Mouse (Mus musculus) midbrain, embryonic 16.5 days (tissue): ENCODE results near the gene Guca1b. TPM values are rescaled to one million over a fixed set of nuclear protein-coding genes. Genes with fewer than 3 reads are reported as not detected.

Source experiments
- ATAC-seq: fragments of 200-750 bp; cut with Nextera tagmentation; 2 replicates; pipeline ENCODE4 v1.8.0; 2017; ENCODE audit warnings: moderate TSS enrichment
- H3K27ac ChIP-seq: fragments of 300-500 bp; sonication (generic); 2 replicates; pipeline ENCODE4 v1.5.1; 2014; ENCODE audit warnings: mild to moderate bottlenecking, low read length, mixed read lengths
- H3K27me3 ChIP-seq: fragments of 300-500 bp; sonication (generic); 2 replicates; pipeline ENCODE4 v1.6.1; 2014; ENCODE audit warnings: low read depth, low read length, mixed read lengths; ENCODE audit not compliant: control insufficient read depth, insufficient read depth
- H3K36me3 ChIP-seq: fragments of 300-500 bp; sonication (generic); 2 replicates; pipeline ENCODE4 v1.6.1; 2014; ENCODE audit warnings: mild to moderate bottlenecking, low read length, moderate library complexity, mixed read lengths; ENCODE audit not compliant: control insufficient read depth, insufficient read depth
- H3K4me1 ChIP-seq: fragments of 300-500 bp; sonication (generic); 2 replicates; pipeline ENCODE4 v1.6.1; 2014; ENCODE audit warnings: mild to moderate bottlenecking, low read length, mixed read lengths; ENCODE audit not compliant: control insufficient read depth, insufficient read depth
- H3K4me2 ChIP-seq: fragments of 300-500 bp; sonication (generic); 2 replicates; pipeline ENCODE4 v1.6.1; 2014; ENCODE audit warnings: mild to moderate bottlenecking, low read length, mixed read lengths
- H3K4me3 ChIP-seq: fragments of 300-500 bp; sonication (generic); 2 replicates; pipeline ENCODE4 v1.5.1; 2014; ENCODE audit warnings: low read depth, mild to moderate bottlenecking, low read length, moderate library complexity, mixed read lengths
- H3K9ac ChIP-seq: fragments of 300-500 bp; sonication (generic); 2 replicates; pipeline ENCODE4 v1.6.1; 2014; ENCODE audit warnings: low read depth, low read length, mixed read lengths
- H3K9me3 ChIP-seq: fragments of 300-500 bp; sonication (generic); replicated peaks from 2 replicates; pipeline ENCODE4 v1.6.1; 2014; ENCODE audit warnings: mild to moderate bottlenecking, low read length, mixed read lengths; ENCODE audit not compliant: control insufficient read depth, poor library complexity, severe bottlenecking
- WGBS: fragments of 180-500 bp; shearing (Covaris S2); extraction: QIAGEN DNeasy Blood & Tissue Kit; methylation state at CpG from one replicate; pipeline ENCODE4 v1.1.7; 2014; 5-methylcytosine and 5-hydroxymethylcytosine counted together
- polyA plus RNA-seq: library from polyadenylated mRNA; unstranded; fragments of >200 nt; fragmentation: Nextera tagmentation; extraction: Ambion mirVana; gene quantifications from 2 replicates; pipeline ENCODE4 v1.2.1, GENCODE M21; 2015

Guca1b gene
- polyA plus RNA-seq, 1 experiment from 2014 or later = 0.33 TPM

GRCm38 (mm10) chr17:47427316-47427715, 42.1 kb downstream of the Guca1b start:
- no peaks in the 10 kb centered on the region for H3K36me3 ChIP-seq
- H3K9me3 ChIP-seq = no peaks in the 10 kb centered on the region
- WGBS = 77% methylated on average over 6 of the region's 6 CpGs

GRCm38 (mm10) chr17:47428831-47429304, 43.7 kb downstream of the Guca1b start:
- peak overlapping the region; percentile 34 for H3K4me2 ChIP-seq
- H3K4me1 ChIP-seq = 0 out of 2 replicates have a peak, but pooled peaks cover 3% of the 10 kb centered on the region
- no peak overlapping the region; the same call in 1 of the 2 replicates for H3K9ac ChIP-seq
- no peaks in the 10 kb centered on the region for H3K36me3 ChIP-seq
- no peak overlapping the region for H3K4me3 ChIP-seq
- 5% methylated on average over 8 of the region's 8 CpGs for whole genome bisulfite sequencing
- no peaks in the 10 kb centered on the region for H3K9me3 ChIP-seq
- no peak overlapping the region for H3K27ac ChIP-seq
- H3K27me3 ChIP-seq = no peaks in the 10 kb centered on the region
- ATAC-seq = peak; percentile 62; the same call in 1 of the 2 replicates

More at GRCm38 (mm10) chr17:47427316-47427715, 42.1 kb downstream of the Guca1b start:
- Histone ChIP-seq H3K4me1 (0 out of 2 replicates have a peak, but pooled peaks cover 3% of the 10 kb centered on the region), H3K9ac (no peak overlapping the region), H3K27me3 (no peaks in the 10 kb centered on the region), H3K4me3 (no peak overlapping the region), H3K27ac (no peak overlapping the region), H3K4me2 (no peak overlapping the region)
- no peak for ATAC-seq

GRCm38 (mm10) chr17:47430815-47431214, 45.6 kb downstream of the Guca1b start:
- H3K4me1 ChIP-seq = 0 out of 2 replicates have a peak, but pooled peaks cover 3% of the 10 kb centered on the region
- H3K4me3 ChIP-seq = no peak overlapping the region
- no peak for ATAC-seq
- H3K27ac ChIP-seq = no peak overlapping the region
- H3K9ac ChIP-seq = no peak overlapping the region
- H3K4me2 ChIP-seq = no peak overlapping the region
- 68% methylated on average over 5 of the region's 5 CpGs for WGBS
- no peaks in the 10 kb centered on the region for H3K36me3 ChIP-seq
- H3K27me3 ChIP-seq = no peaks in the 10 kb centered on the region
- H3K9me3 ChIP-seq = no peaks in the 10 kb centered on the region

GRCm38 (mm10) chr17:47436156-47436906, 51.1 kb downstream of the Guca1b start, which contains the start of gene AI661453:
Gene AI661453 (plus strand): TSS chr17:47436615.
- H3K4me1 ChIP-seq = peaks cover 13% of the 10 kb centered on the region
- H3K36me3 ChIP-seq = no peaks in the 10 kb centered on the region
- H3K4me3 ChIP-seq = peak within 1 kb of the TSS; percentile 44
- no peak for ATAC-seq
- peaks cover 11% of the 10 kb centered on the region for H3K27me3 ChIP-seq
- H3K9me3 ChIP-seq = no peaks in the 10 kb centered on the region
- peak within 1 kb of the TSS; percentile 59 for H3K9ac ChIP-seq
- H3K27ac ChIP-seq = no peak within 1 kb of the TSS
- WGBS = 2% methylated on average over 39 of the region's 45 CpGs
- H3K4me2 ChIP-seq = peak within 1 kb of the TSS; percentile 86

- 5% methylated on average over 21 of the region's 25 CpGs for WGBS
- peak within 1 kb of the TSS; percentile 59 for H3K9ac ChIP-seq
Observed at GRCm38 (mm10) chr17:47436907-47437547, 51.8 kb downstream of the Guca1b start, which contains the start of gene 1700001C19Rik. Gene 1700001C19Rik (minus strand): TSS chr17:47437376.

GRCm38 (mm10) chr17:47438611-47439010, 53.4 kb downstream of the Guca1b start:
- H3K27me3 ChIP-seq = peaks cover 11% of the 10 kb centered on the region
- H3K9me3 ChIP-seq = no peaks in the 10 kb centered on the region
- no peak overlapping the region for H3K9ac ChIP-seq
- no peaks in the 10 kb centered on the region for H3K36me3 ChIP-seq
- no peak overlapping the region for H3K4me3 ChIP-seq
- WGBS = 68% methylated on average over 6 of the region's 6 CpGs
- H3K27ac ChIP-seq = no peak overlapping the region
- H3K4me1 ChIP-seq = peaks cover 13% of the 10 kb centered on the region
- ATAC-seq = no peak
- no peak overlapping the region for H3K4me2 ChIP-seq

More at GRCm38 (mm10) chr17:47436907-47437547, 51.8 kb downstream of the Guca1b start, which contains the start of gene 1700001C19Rik:
- H3K4me1 ChIP-seq = peaks cover 13% of the 10 kb centered on the region
- H3K4me2 ChIP-seq = peak within 1 kb of the TSS; percentile 86
- peaks cover 11% of the 10 kb centered on the region for H3K27me3 ChIP-seq
- no peak within 1 kb of the TSS for H3K27ac ChIP-seq
- no peaks in the 10 kb centered on the region for H3K36me3 ChIP-seq
- ATAC-seq = no peak
- peak within 1 kb of the TSS; percentile 44 for H3K4me3 ChIP-seq
- no peaks in the 10 kb centered on the region for H3K9me3 ChIP-seq

- Histone ChIP-seq H3K4me2 (no peak overlapping the region), H3K4me3 (no peak overlapping the region), H3K4me1 (peaks cover 13% of the 10 kb centered on the region), H3K9me3 (no peaks in the 10 kb centered on the region), H3K36me3 (no peaks in the 10 kb centered on the region), H3K27ac (no peak overlapping the region), H3K9ac (no peak overlapping the region), H3K27me3 (peaks cover 11% of the 10 kb centered on the region)
- no peak for ATAC-seq
- WGBS = 48% methylated on average over 9 of the region's 9 CpGs
Observed at GRCm38 (mm10) chr17:47439396-47440028, 54.3 kb downstream of the Guca1b start.

GRCm38 (mm10) chr17:47440359-47440890, 55.2 kb downstream of the Guca1b start:
- no peak overlapping the region for H3K4me3 ChIP-seq
- H3K4me1 ChIP-seq = peaks cover 13% of the 10 kb centered on the region
- H3K4me2 ChIP-seq = no peak overlapping the region
- ATAC-seq = no peak
- WGBS = 1% methylated on average over 9 of the region's 9 CpGs
- no peak overlapping the region for H3K9ac ChIP-seq
- no peaks in the 10 kb centered on the region for H3K9me3 ChIP-seq
- peaks cover 11% of the 10 kb centered on the region for H3K27me3 ChIP-seq
- no peak overlapping the region for H3K27ac ChIP-seq
- no peaks in the 10 kb centered on the region for H3K36me3 ChIP-seq
